Mouse (Mus musculus): ENCODE data around the gene Nupr1l.

Nupr1l gene

GRCm38 (mm10) chr5:129918065-129918651, 9.8 kb downstream of the Nupr1l start:
- peak; percentile 48 for DNase-seq (ENCODE audit: low read depth)

GRCm38 (mm10) chr5:129918752-129919151, 10.4 kb downstream of the Nupr1l start:
- peak; percentile 61 for DNase-seq (ENCODE audit: low read depth)

- DNase-seq (ENCODE audit: low read depth): no peak
Measured at GRCm38 (mm10) chr5:129919320-129919719, 11.0 kb downstream of the Nupr1l start.

- no peak for DNase-seq (ENCODE audit: low read depth)
Measured at GRCm38 (mm10) chr5:129921972-129922371, 13.6 kb downstream of the Nupr1l start.

GRCm38 (mm10) chr5:129924820-129925452, 16.6 kb downstream of the Nupr1l start:
- peak; percentile 90 for DNase-seq (ENCODE audit: low read depth)

GRCm38 (mm10) chr5:129925933-129926332, 17.6 kb downstream of the Nupr1l start:
- DNase-seq (ENCODE audit: low read depth): no peak

GRCm38 (mm10) chr5:129929924-129930855, 21.9 kb downstream of the Nupr1l start:
- DNase-seq (ENCODE audit: low read depth): peak; percentile 49

GRCm38 (mm10) chr5:129936941-129937340, 28.6 kb downstream of the Nupr1l start:
- no peak for DNase-seq (ENCODE audit: low read depth)

GRCm38 (mm10) chr5:129940281-129940680, 31.9 kb downstream of the Nupr1l start:
- no peak for DNase-seq (ENCODE audit: low read depth)

GRCm38 (mm10) chr5:129940736-129941494, 32.6 kb downstream of the Nupr1l start:
- DNase-seq (ENCODE audit: low read depth): peak; percentile 79

GRCm38 (mm10) chr5:129941495-129942045, 33.2 kb downstream of the Nupr1l start, which contains the start of gene Vkorc1l1:
Gene Vkorc1l1, plus strand, starts transcription at chr5:129941970.
- peak; percentile 100 for DNase-seq (ENCODE audit: low read depth)

- DNase-seq (ENCODE audit: low read depth): peak; percentile 63
Measured at GRCm38 (mm10) chr5:129942073-129942939, 34.0 kb downstream of the Nupr1l start.

- DNase-seq (ENCODE audit: low read depth): no peak
Measured at GRCm38 (mm10) chr5:129943402-129943801, 35.1 kb downstream of the Nupr1l start.

- no peak for DNase-seq (ENCODE audit: low read depth)
Measured at GRCm38 (mm10) chr5:129947528-129948033, 39.2 kb downstream of the Nupr1l start.

GRCm38 (mm10) chr5:129952143-129952542, 43.8 kb downstream of the Nupr1l start:
- no peak for DNase-seq (ENCODE audit: low read depth)

GRCm38 (mm10) chr5:129954473-129955254, 46.3 kb downstream of the Nupr1l start:
- peak; percentile 70 for DNase-seq (ENCODE audit: low read depth)

GRCm38 (mm10) chr5:129955792-129956191, 47.5 kb downstream of the Nupr1l start:
- peak; percentile 99 for DNase-seq (ENCODE audit: low read depth)

GRCm38 (mm10) chr5:129963224-129963623, 54.9 kb downstream of the Nupr1l start:
- DNase-seq (ENCODE audit: low read depth): no peak
